Mouse (Mus musculus): ENCODE measurements around the gene Sbsn. TPM values are rescaled to one million over a fixed set of nuclear protein-coding genes. Genes with fewer than 3 reads are reported as not detected.
"Not testable (repeated sequence)": the region's sequence is repeated elsewhere in the genome, so short reads cannot be mapped to it uniquely, and the experiment has no call there.

Gene Sbsn
- polyA plus RNA-seq, 1 experiment from 2014 or later: 2.3 TPM

DNA sequence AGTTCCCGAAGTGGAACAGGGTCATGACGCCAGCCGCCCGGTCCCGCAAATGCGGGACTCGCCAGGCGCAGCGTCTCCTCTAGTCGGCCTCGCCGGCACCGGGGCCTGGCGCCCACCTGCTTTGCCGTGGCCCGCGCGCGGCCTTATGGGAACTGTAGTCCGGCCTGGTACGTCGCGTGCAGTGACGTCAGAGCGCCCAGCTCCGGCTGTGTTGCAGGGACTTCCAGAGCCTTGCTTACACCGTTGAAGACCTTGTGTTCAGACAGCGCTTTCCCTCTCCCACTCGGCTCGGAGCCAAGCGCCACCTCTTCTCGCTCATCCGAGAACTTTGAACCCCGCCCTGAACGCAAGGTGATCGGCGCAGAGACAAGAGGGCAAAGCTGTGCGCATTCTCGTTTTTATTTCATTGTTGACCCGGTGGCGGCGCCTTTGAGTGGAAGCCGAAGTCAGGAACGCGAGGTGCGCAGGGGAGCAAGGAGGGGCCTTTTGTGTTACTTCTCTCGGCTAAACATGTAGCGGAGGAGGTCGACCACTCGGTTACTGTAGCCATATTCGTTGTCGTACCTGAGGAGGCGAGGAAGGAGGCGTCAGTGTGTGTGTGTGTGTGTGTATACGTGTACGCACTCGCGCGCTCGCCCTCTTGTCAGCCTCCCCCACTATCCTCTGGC is 21.7 kb upstream of the Sbsn start, which contains the start of gene Tmem147:
Gene Tmem147 (minus strand): TSS at position 145 of the 668 bp plus-strand sequence.
- ATAC-seq: peak; percentile 98
- Histone ChIP-seq H3K9me3 (no peaks in the 10 kb centered on the region), H3K4me3 (replicated peaks) (peak within 1 kb of the TSS; percentile 64), H3K27ac (peak within 1 kb of the TSS; percentile 95), H3K9ac (replicated peaks) (peak within 1 kb of the TSS; percentile 83), H3K27me3 (no peaks in the 10 kb centered on the region), H3K4me1 (replicated peaks) (peaks cover 31% of the 10 kb centered on the region), H3K4me2 (replicated peaks) (peak within 1 kb of the TSS; percentile 74), H3K36me3 (peaks cover 48% of the 10 kb centered on the region)
- WGBS: under 1% methylated on average over 60 of the region's 60 CpGs

- H3K9me3 ChIP-seq, ATAC-seq, H3K27me3 ChIP-seq: not testable (repeated sequence)
- H3K36me3 ChIP-seq: peaks cover 54% of the 10 kb centered on the region
- H3K9ac ChIP-seq (replicated peaks): peak overlapping the region; percentile 83
- H3K27ac ChIP-seq: peak overlapping the region; percentile 95
- H3K4me3 ChIP-seq (replicated peaks): peak overlapping the region; percentile 64
- peak overlapping the region; percentile 74 for H3K4me2 ChIP-seq (replicated peaks)
- 17% methylated on average over 10 of the region's 22 CpGs for WGBS
- peaks cover 31% of the 10 kb centered on the region for H3K4me1 ChIP-seq (replicated peaks)
Measured at GRCm38 (mm10) chr7:30730064-30730722, 21.1 kb upstream of the Sbsn start.

DNA sequence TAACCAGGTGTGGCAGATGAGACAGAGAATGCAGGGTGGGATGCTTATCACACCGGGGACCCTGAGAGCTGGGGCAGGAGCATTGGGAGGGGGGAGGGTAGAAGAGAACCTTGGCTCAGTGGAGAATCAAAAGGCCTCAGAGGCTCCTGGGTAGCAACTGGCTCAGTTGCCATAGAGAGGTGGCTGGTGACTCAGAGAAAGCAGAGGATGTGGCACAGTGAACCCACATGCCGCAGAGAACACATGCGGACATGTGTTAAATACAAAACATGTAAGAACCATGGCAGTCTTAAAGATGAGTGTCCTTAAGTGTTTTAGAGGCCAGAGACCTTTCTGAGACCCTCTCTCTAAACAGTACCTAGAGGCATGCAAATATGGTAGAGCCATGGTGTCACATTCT is 15.1 kb upstream of the Sbsn start:
- Histone ChIP-seq H3K4me2 (replicated peaks) (no peak overlapping the region), H3K27me3 (no peaks in the 10 kb centered on the region), H3K4me3 (replicated peaks) (no peak overlapping the region), H3K36me3 (peaks cover 79% of the 10 kb centered on the region), H3K27ac (no peak overlapping the region), H3K4me1 (replicated peaks) (peaks cover 7% of the 10 kb centered on the region), H3K9me3 (no peaks in the 10 kb centered on the region), H3K9ac (replicated peaks) (no peak overlapping the region)
- no peak for ATAC-seq
- WGBS: 96% methylated on average over 3 of the region's 3 CpGs

DNA sequence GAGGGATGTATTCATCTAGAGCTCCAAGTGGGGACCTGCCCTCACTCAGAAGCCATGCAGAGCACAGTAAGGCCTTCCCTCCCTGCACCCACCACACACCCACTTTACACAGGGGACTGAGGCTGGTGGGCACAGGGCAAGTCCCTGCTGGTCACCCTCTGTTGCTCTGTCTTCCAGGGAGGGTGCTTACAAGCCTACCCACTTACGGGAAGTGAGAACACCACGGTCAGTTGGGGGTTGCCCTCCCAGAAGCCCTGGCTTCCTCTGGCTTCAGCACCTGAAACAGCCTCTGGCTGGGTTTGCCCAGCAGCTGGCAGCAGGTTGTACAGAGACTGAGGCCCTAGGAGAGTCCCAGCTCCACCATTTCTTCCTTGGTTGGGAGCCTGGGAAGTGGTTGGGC is 8.7 kb upstream of the Sbsn start:
- 0 out of 2 replicates have a peak, but pooled peaks have one; percentile 6 for ATAC-seq
- H3K4me1 ChIP-seq (replicated peaks); H3K9ac ChIP-seq (replicated peaks); H3K27ac ChIP-seq; H3K4me3 ChIP-seq (replicated peaks); H3K27me3 ChIP-seq; H3K9me3 ChIP-seq; H3K4me2 ChIP-seq (replicated peaks): not testable (repeated sequence)
- WGBS: 97% methylated on average over 2 of the region's 2 CpGs
- H3K36me3 ChIP-seq: peaks cover 27% of the 10 kb centered on the region

- not testable (repeated sequence) for H3K9ac ChIP-seq (replicated peaks); H3K27ac ChIP-seq; H3K27me3 ChIP-seq; H3K9me3 ChIP-seq; H3K4me2 ChIP-seq (replicated peaks); H3K4me1 ChIP-seq (replicated peaks); H3K4me3 ChIP-seq (replicated peaks); ATAC-seq
- H3K36me3 ChIP-seq: peaks cover 21% of the 10 kb centered on the region
- 100% methylated on average over 1 of the region's 4 CpGs for WGBS
Measured at GRCm38 (mm10) chr7:30743617-30744016, 7.7 kb upstream of the Sbsn start, which contains the start of gene Gapdhs. Gapdhs (minus strand) TSS chr7:30743681.

GRCm38 (mm10) chr7:30744022-30744598 is 7.2 kb upstream of the Sbsn start:
- no peaks in the 10 kb centered on the region for H3K9me3 ChIP-seq
- H3K4me1 ChIP-seq (replicated peaks): no peaks in the 10 kb centered on the region
- H3K4me2 ChIP-seq (replicated peaks): no peak overlapping the region
- H3K9ac ChIP-seq (replicated peaks): no peak overlapping the region
- H3K27me3 ChIP-seq: no peaks in the 10 kb centered on the region
- H3K4me3 ChIP-seq (replicated peaks): no peak overlapping the region
- peaks cover 21% of the 10 kb centered on the region for H3K36me3 ChIP-seq
- 55% methylated on average over 4 of the region's 4 CpGs for WGBS
- no peak for ATAC-seq
- no peak overlapping the region for H3K27ac ChIP-seq

GRCm38 (mm10) chr7:30747525-30748204 is 3.6 kb upstream of the Sbsn start:
- H3K9me3 ChIP-seq: no peaks in the 10 kb centered on the region
- peaks cover 8% of the 10 kb centered on the region for H3K36me3 ChIP-seq
- no peak overlapping the region for H3K9ac ChIP-seq (replicated peaks)
- 87% methylated on average over 7 of the region's 7 CpGs for WGBS
- no peaks in the 10 kb centered on the region for H3K4me1 ChIP-seq (replicated peaks)
- ATAC-seq: no peak
- no peak overlapping the region for H3K4me3 ChIP-seq (replicated peaks)
- no peak overlapping the region for H3K27ac ChIP-seq
- no peak overlapping the region for H3K4me2 ChIP-seq (replicated peaks)
- no peaks in the 10 kb centered on the region for H3K27me3 ChIP-seq

DNA sequence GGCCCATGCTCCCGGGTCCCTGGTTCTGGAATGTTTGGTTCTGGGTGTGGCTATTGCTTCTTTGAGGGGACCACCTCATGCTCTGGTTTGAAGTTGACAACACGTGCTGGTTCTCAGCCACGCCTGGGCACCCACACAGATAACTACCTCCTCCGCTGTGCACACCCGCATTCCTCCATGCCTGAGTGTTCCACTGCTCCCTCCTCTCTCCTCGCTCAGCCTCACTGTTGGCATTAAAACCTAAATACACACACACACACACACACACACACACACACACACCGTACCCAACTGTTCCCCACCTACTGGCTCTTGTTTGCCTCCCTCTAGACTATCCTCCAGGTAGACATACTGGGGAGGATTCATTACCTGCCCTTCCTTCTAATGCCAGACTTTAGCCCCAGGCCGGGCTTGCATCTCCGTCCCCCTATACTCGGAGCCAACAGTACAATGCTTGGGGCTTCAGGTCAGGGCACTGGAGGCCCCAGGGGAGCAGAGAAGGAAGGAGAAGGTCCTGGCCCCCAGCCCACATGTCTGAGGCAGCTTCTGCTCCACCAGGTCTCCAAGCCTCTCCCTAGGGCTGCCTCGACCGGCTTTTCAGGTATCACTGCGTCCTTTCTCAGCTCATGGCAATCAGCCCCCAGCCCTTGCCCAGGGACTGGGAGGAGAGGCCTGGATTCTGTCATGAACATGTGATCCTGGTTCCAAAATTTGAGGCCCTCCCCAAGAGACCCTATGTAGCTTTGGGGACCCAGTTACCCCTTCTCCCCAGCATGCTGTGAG is 1.3 kb upstream of the Sbsn start:
- Histone ChIP-seq H3K27me3 (no peaks in the 10 kb centered on the region), H3K36me3 (peaks cover 20% of the 10 kb centered on the region), H3K9me3 (peaks cover 9% of the 10 kb centered on the region), H3K9ac (replicated peaks) (no peak overlapping the region), H3K4me2 (replicated peaks) (no peak overlapping the region), H3K4me1 (replicated peaks) (no peaks in the 10 kb centered on the region), H3K4me3 (replicated peaks) (no peak overlapping the region), H3K27ac (no peak overlapping the region)
- WGBS: 90% methylated on average over 13 of the region's 13 CpGs
- ATAC-seq: no peak

DNA sequence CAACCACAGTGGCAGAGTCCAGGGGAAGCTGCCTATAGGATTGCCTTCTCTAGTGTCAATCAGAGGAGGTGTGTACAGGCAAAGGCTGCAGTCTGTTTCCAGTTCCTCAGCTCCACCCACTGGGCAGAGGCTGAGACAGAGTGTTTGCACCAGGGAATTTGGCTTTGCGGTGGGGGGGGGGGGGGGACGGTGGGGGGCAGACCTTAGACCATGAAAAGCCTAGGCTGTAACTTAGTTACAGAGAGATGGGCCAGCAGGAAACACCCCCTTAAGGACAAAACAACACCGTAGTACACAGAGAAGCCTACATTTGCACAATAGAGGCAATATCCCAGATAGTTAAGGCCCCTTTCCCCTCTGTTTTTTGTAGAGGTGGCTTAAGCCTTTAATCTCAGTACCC is 5.7 kb downstream of the Sbsn start:
- Histone ChIP-seq H3K36me3 (peaks cover 32% of the 10 kb centered on the region), H3K4me3 (replicated peaks) (no peak overlapping the region), H3K27me3 (no peaks in the 10 kb centered on the region), H3K9ac (replicated peaks) (no peak overlapping the region), H3K4me1 (replicated peaks) (no peaks in the 10 kb centered on the region), H3K27ac (no peak overlapping the region), H3K4me2 (replicated peaks) (no peak overlapping the region), H3K9me3 (peaks cover 9% of the 10 kb centered on the region)
- no peak for ATAC-seq
- WGBS: 64% methylated on average over 3 of the region's 3 CpGs

DNA sequence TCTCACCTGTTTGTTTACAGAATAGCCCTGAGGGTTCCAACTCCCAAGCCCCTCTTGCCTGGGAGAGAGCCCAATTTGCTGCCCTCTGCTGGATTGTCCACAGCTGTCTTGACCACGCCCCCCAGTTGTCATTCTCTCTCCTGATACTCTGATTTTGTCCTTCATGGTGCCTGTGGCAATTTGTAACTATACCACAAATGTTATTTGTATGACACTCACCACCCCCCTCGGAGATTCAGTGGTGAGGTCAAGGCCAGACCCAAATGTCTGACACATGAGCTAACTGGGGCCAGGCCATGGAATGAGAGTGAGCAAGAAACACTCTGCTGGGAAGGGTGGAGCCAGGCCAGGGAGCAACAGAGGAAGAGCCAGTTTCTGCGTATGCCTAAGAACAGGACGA is 7.6 kb downstream of the Sbsn start:
- no peak overlapping the region for H3K4me3 ChIP-seq (replicated peaks)
- H3K36me3 ChIP-seq: peaks cover 31% of the 10 kb centered on the region
- H3K9ac ChIP-seq (replicated peaks): no peak overlapping the region
- H3K27ac ChIP-seq: no peak overlapping the region
- H3K27me3 ChIP-seq: 0 out of 2 replicates have a peak, but pooled peaks cover 1% of the 10 kb centered on the region
- ATAC-seq: no peak
- peaks cover 9% of the 10 kb centered on the region for H3K9me3 ChIP-seq
- no peak overlapping the region for H3K4me2 ChIP-seq (replicated peaks)
- 40% methylated on average over 4 of the region's 4 CpGs for WGBS
- no peaks in the 10 kb centered on the region for H3K4me1 ChIP-seq (replicated peaks)

DNA sequence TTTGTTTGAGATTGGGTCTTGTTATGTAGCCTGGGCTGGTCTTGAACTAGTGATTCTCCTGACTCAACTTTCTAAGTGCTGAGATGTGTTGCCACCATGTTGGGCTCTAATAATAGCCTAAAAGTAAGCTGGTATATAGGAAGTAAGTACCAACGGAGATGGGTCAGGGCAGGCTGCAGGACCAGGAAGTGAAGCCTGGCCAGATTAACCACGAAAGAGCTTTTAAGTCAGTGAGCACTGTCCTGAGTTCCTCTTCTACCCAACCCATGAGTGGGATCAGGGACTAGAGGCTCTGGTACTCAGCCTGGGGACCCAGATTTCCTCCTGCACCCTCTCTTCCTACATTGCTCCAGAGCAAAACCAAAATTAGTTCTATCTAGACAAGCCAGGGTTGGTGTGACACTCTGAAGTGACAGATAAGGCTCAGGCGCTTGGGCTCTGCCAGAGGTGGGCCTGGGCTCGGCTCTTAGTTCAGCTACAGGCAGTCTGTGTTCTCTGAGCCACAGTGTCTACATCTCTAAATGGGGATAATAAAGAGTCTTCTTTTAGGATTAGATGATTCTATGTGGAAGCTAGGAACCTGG is 10.6 kb downstream of the Sbsn start:
- Histone ChIP-seq H3K9ac (replicated peaks) (no peak overlapping the region), H3K4me1 (replicated peaks) (no peaks in the 10 kb centered on the region), H3K9me3 (no peaks in the 10 kb centered on the region), H3K27ac (no peak overlapping the region), H3K4me2 (replicated peaks) (no peak overlapping the region), H3K36me3 (peaks cover under 1% of the 10 kb centered on the region), H3K4me3 (replicated peaks) (no peak overlapping the region), H3K27me3 (0 out of 2 replicates have a peak, but pooled peaks cover 3% of the 10 kb centered on the region)
- no peak for ATAC-seq
- 76% methylated on average over 4 of the region's 4 CpGs for WGBS

Data from midbrain, embryonic 13.5 days (tissue).